In the genomic region with DNA sequence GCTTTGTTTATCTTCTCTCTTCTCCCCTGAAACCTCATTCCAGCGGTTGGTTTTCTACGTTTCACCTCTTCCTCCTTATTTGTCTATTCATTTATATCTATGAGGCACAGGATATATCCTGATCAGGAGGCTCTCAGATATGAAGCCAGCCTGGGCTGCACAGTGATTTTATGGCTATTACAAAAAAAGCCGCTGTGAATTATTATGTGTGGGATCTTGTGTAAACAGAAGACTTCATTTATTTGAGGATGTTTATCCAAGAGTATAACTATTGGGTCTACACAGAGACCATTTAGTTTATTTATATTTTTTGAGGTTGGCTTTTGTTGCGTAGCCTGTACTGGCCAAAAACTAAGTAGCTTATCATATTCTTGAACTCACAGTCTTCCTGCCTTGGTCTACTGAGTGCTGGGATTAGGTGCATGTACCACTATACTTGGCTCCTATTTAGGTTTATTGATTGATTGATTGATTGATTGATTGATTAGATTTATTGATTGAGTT, we compare ENCODE assay signal across 21 mouse cellular contexts. TPM values are rescaled to one million over a fixed set of nuclear protein-coding genes. Genes with fewer than 3 reads are reported as not detected.
"Had no signal": no experiment of that assay in that cellular context is flagged by ENCODE, and none has a peak within 500 bp of the region (broad histone marks: within the 10 kb centered on the region; RNA-seq: fewer than 3 reads in every experiment).

No protein-coding gene starts in this region.

- H3K27ac ChIP-seq: liver, embryonic 12.5 days; liver, embryonic 14.5 days; midbrain, embryonic 10.5 days; midbrain, embryonic 12.5 days; neural tube, embryonic 13.5 days; neural tube, embryonic 15.5 days had no signal

- H3K4me3 ChIP-seq: liver, embryonic 12.5 days; midbrain, embryonic 10.5 days; midbrain, embryonic 12.5 days; myocyte; neural tube, embryonic 13.5 days; neural tube, embryonic 15.5 days had no signal

- H3K9me3 ChIP-seq: liver, embryonic 12.5 days; midbrain, embryonic 10.5 days; midbrain, embryonic 12.5 days; neural tube, embryonic 13.5 days; neural tube, embryonic 15.5 days had no signal

- DNase-seq: lung, postnatal 36 days; midbrain, embryonic 14.5 days; retina, postnatal 1 day; right cerebral cortex, adult 18-20 months; right cerebral cortex, postnatal 25 days; right cerebral cortex, postnatal 4 days; spleen, adult 18-20 months; thymus, adult 18-20 months; thymus, postnatal 14 days; thymus, postnatal 36 days had no signal

- ATAC-seq: liver, embryonic 12.5 days; midbrain, embryonic 16.5 days had no signal

- H3K9ac ChIP-seq: liver, embryonic 12.5 days; liver, embryonic 14.5 days; midbrain, embryonic 12.5 days; neural tube, embryonic 13.5 days; neural tube, embryonic 15.5 days had no signal

- H3K27me3 ChIP-seq: liver, embryonic 12.5 days; midbrain, embryonic 12.5 days; neural tube, embryonic 13.5 days; neural tube, embryonic 15.5 days had no signal

- H3K36me3 ChIP-seq: liver, embryonic 12.5 days; midbrain, embryonic 10.5 days; midbrain, embryonic 12.5 days; neural tube, embryonic 13.5 days; neural tube, embryonic 15.5 days had no signal

- H3K4me2 ChIP-seq: liver, embryonic 12.5 days; midbrain, embryonic 12.5 days; neural tube, embryonic 13.5 days; neural tube, embryonic 15.5 days had no signal

- H3K4me1 ChIP-seq: liver, embryonic 12.5 days; midbrain, embryonic 10.5 days; midbrain, embryonic 12.5 days; neural tube, embryonic 13.5 days; neural tube, embryonic 15.5 days had no signal

RNA-seq across cellular contexts. Expression of a gene that starts 49.7 kb away (rescaled TPM):
- total RNA-seq: megakaryocyte-erythroid progenitor cell, adult 5-6 weeks had no signal
- polyA plus RNA-seq: midbrain, embryonic 10.5 days; myocyte; neural tube, embryonic 11.5 days; stomach, embryonic 14.5 days had no signal
